Mouse (Mus musculus) limb, embryonic 11.5 days (tissue): Measurements from ENCODE around the gene Clpx. TPM values are rescaled to one million over a fixed set of nuclear protein-coding genes. Genes with fewer than 3 reads are reported as not detected.
"Not testable (repeated sequence)": the region's sequence is repeated elsewhere in the genome, so short reads cannot be mapped to it uniquely, and the experiment has no call there.

Experiments used
- ATAC-seq: fragments of 200-750 bp; cut with Nextera tagmentation; 2 replicates; pipeline ENCODE4 v1.8.0; 2017; ENCODE audit warnings: low read depth; ENCODE audit not compliant: insufficient number of reproducible peaks, low FRiP score, low TSS enrichment
- DNase-seq: peaks from one replicate; pipeline ENCODE4 v3.0.0-alpha.2; 2015; ENCODE audit warnings: low spot score
- H3K27ac ChIP-seq: fragments of 300-500 bp; sonication (generic); replicated peaks from 2 replicates; pipeline ENCODE4 v1.5.1; 2014; ENCODE audit warnings: low read depth, mild to moderate bottlenecking, low read length
- H3K27me3 ChIP-seq: fragments of 300-500 bp; sonication (generic); 2 replicates; pipeline ENCODE4 v1.6.1; 2014; ENCODE audit warnings: mild to moderate bottlenecking, low read length, mixed read lengths; ENCODE audit not compliant: control insufficient read depth, insufficient read depth
- H3K36me3 ChIP-seq: fragments of 300-500 bp; sonication (generic); 2 replicates; pipeline ENCODE4 v1.6.1; 2014; ENCODE audit warnings: mild to moderate bottlenecking, low read length, moderate library complexity, mixed read lengths; ENCODE audit not compliant: control insufficient read depth, insufficient read depth
- H3K4me1 ChIP-seq: fragments of 300-500 bp; sonication (generic); 2 replicates; pipeline ENCODE4 v1.6.1; 2014; ENCODE audit warnings: low read length, mixed read lengths; ENCODE audit not compliant: control insufficient read depth, insufficient read depth
- H3K4me2 ChIP-seq: fragments of 300-500 bp; sonication (generic); 2 replicates; pipeline ENCODE4 v1.6.1; 2014; ENCODE audit warnings: low read depth, mild to moderate bottlenecking, moderate library complexity; ENCODE audit not compliant: severe bottlenecking
- H3K4me3 ChIP-seq: fragments of 300-500 bp; sonication (generic); 2 replicates; pipeline ENCODE4 v1.5.1; 2014; ENCODE audit warnings: low read depth, low read length
- H3K9ac ChIP-seq: fragments of 300-500 bp; sonication (generic); 2 replicates; pipeline ENCODE4 v1.6.1; 2014; ENCODE audit warnings: mild to moderate bottlenecking, low read length
- H3K9me3 ChIP-seq: fragments of 300-500 bp; sonication (generic); 2 replicates; pipeline ENCODE4 v1.6.1; 2016; ENCODE audit warnings: low read length; ENCODE audit not compliant: control insufficient read depth
- WGBS: fragments of 180-500 bp; shearing (Covaris S2); extraction: QIAGEN DNeasy Blood & Tissue Kit; methylation state at CpG from one replicate; pipeline ENCODE4 v1.1.7; 2014; 5-methylcytosine and 5-hydroxymethylcytosine counted together
- polyA plus RNA-seq: library from polyadenylated mRNA; unstranded; fragments of >200 nt; fragmentation: Nextera tagmentation; extraction: Ambion mirVana; gene quantifications from 2 replicates; pipeline ENCODE4 v1.2.1, GENCODE M21; 2014

Gene Clpx
- polyA plus RNA-seq, 1 experiment from 2014 or later: 59.1 TPM

GRCm38 (mm10) chr9:65261591-65262230 is 32.3 kb upstream of the Clpx start:
- H3K4me2 ChIP-seq: no peak overlapping the region
- DNase-seq: no peak
- no peaks in the 10 kb centered on the region for H3K36me3 ChIP-seq
- 0 out of 2 replicates have a peak, but pooled peaks cover 2% of the 10 kb centered on the region for H3K4me1 ChIP-seq
- no peaks in the 10 kb centered on the region for H3K27me3 ChIP-seq
- no peak overlapping the region for H3K27ac ChIP-seq
- WGBS: 84% methylated on average over 2 of the region's 2 CpGs
- ATAC-seq: no peak
- no peak overlapping the region for H3K9ac ChIP-seq
- H3K9me3 ChIP-seq: no peaks in the 10 kb centered on the region
- H3K4me3 ChIP-seq: no peak overlapping the region

- no peak overlapping the region for H3K9ac ChIP-seq
- peaks cover 6% of the 10 kb centered on the region; the same call in 1 of the 2 replicates for H3K4me1 ChIP-seq
- no peak overlapping the region for H3K4me3 ChIP-seq
- no peak for ATAC-seq
- no peaks in the 10 kb centered on the region for H3K9me3 ChIP-seq
- 96% methylated on average over 3 of the region's 3 CpGs for WGBS
- H3K27ac ChIP-seq: no peak overlapping the region
- no peaks in the 10 kb centered on the region for H3K27me3 ChIP-seq
- DNase-seq: no peak
- H3K4me2 ChIP-seq: no peak overlapping the region
- H3K36me3 ChIP-seq: no peaks in the 10 kb centered on the region
Measured at GRCm38 (mm10) chr9:65262641-65263120, 31.4 kb upstream of the Clpx start.

- Histone ChIP-seq H3K4me3 (no peak within 1 kb of the TSS), H3K36me3 (no peaks in the 10 kb centered on the region), H3K4me1 (peaks cover 9% of the 10 kb centered on the region; the same call in 1 of the 2 replicates), H3K27me3 (no peaks in the 10 kb centered on the region), H3K4me2 (no peak within 1 kb of the TSS), H3K9me3 (no peaks in the 10 kb centered on the region), H3K9ac (no peak within 1 kb of the TSS), H3K27ac (no peak within 1 kb of the TSS)
- ATAC-seq: no peak
- DNase-seq: no peak
- 58% methylated on average over 5 of the region's 5 CpGs for WGBS
Measured at GRCm38 (mm10) chr9:65264959-65265358, 29.1 kb upstream of the Clpx start, which contains the start of gene Cilp. TSS of gene Cilp (plus strand) at chr9:65265180.

- peak overlapping the region; percentile 13; the same call in 1 of the 2 replicates for H3K9ac ChIP-seq
- H3K4me1 ChIP-seq: peaks cover 9% of the 10 kb centered on the region; the same call in 1 of the 2 replicates
- H3K9me3 ChIP-seq: no peaks in the 10 kb centered on the region
- no peaks in the 10 kb centered on the region for H3K36me3 ChIP-seq
- no peak for ATAC-seq
- no peaks in the 10 kb centered on the region for H3K27me3 ChIP-seq
- no peak overlapping the region for H3K4me2 ChIP-seq
- H3K27ac ChIP-seq: peak overlapping the region; percentile 45; the same call in 1 of the 2 replicates
- DNase-seq: peak; percentile 53
- H3K4me3 ChIP-seq: no peak overlapping the region
- WGBS: 39% methylated on average over 7 of the region's 7 CpGs
Measured at GRCm38 (mm10) chr9:65267742-65268515, 26.1 kb upstream of the Clpx start.

GRCm38 (mm10) chr9:65273048-65273809 is 20.8 kb upstream of the Clpx start:
- no peaks in the 10 kb centered on the region for H3K9me3 ChIP-seq
- H3K9ac ChIP-seq: no peak overlapping the region
- H3K4me3 ChIP-seq: no peak overlapping the region
- no peak overlapping the region for H3K4me2 ChIP-seq
- WGBS: 87% methylated on average over 13 of the region's 13 CpGs
- no peaks in the 10 kb centered on the region for H3K36me3 ChIP-seq
- DNase-seq (no peak), ATAC-seq (no peak)
- H3K27me3 ChIP-seq: no peaks in the 10 kb centered on the region
- H3K27ac ChIP-seq: no peak overlapping the region
- no peaks in the 10 kb centered on the region for H3K4me1 ChIP-seq

- H3K4me2 ChIP-seq: no peak overlapping the region
- no peaks in the 10 kb centered on the region for H3K4me1 ChIP-seq
- H3K4me3 ChIP-seq: no peak overlapping the region
- ATAC-seq (no peak), DNase-seq (no peak)
- 77% methylated on average over 4 of the region's 4 CpGs for WGBS
- no peaks in the 10 kb centered on the region for H3K9me3 ChIP-seq
- no peak overlapping the region for H3K9ac ChIP-seq
- no peaks in the 10 kb centered on the region for H3K27me3 ChIP-seq
- H3K27ac ChIP-seq: no peak overlapping the region
- no peaks in the 10 kb centered on the region for H3K36me3 ChIP-seq
Measured at GRCm38 (mm10) chr9:65273873-65274272, 20.2 kb upstream of the Clpx start.

GRCm38 (mm10) chr9:65274851-65275250 is 19.2 kb upstream of the Clpx start:
- not testable (repeated sequence) for H3K9me3 ChIP-seq, DNase-seq, H3K4me1 ChIP-seq, H3K27me3 ChIP-seq, H3K27ac ChIP-seq, H3K36me3 ChIP-seq, ATAC-seq, H3K9ac ChIP-seq, H3K4me3 ChIP-seq, H3K4me2 ChIP-seq
- 83% methylated on average over 3 of the region's 3 CpGs for WGBS

- Histone ChIP-seq H3K27me3 (no peaks in the 10 kb centered on the region), H3K27ac (no peak overlapping the region), H3K4me3 (no peak overlapping the region), H3K36me3 (no peaks in the 10 kb centered on the region), H3K4me2 (no peak overlapping the region), H3K4me1 (no peaks in the 10 kb centered on the region), H3K9ac (no peak overlapping the region), H3K9me3 (no peaks in the 10 kb centered on the region)
- ATAC-seq (no peak), DNase-seq (no peak)
- 78% methylated on average over 4 of the region's 4 CpGs for WGBS
Measured at GRCm38 (mm10) chr9:65275810-65276530, 18.1 kb upstream of the Clpx start.
